Comparison of ENCODE assay signal across 11 mouse cellular contexts in genomic region chr2:38574697-38575096, GRCm38 (mm10).
"Had no signal": no experiment of that assay in that cellular context is flagged by ENCODE, and none has a peak within 500 bp of the region (broad histone marks: within the 10 kb centered on the region; RNA-seq: fewer than 3 reads in every experiment).

No protein-coding gene starts in this region.

- H3K36me3 ChIP-seq: midbrain, embryonic 15.5 days had no signal

- ATAC-seq: lung, postnatal 0 days; midbrain, embryonic 15.5 days had no signal

- DNase-seq: kidney, adult 11 months; kidney, adult 9 months; kidney, postnatal 36 days; layer of hippocampus, adult 9-11 months; left cerebral cortex, postnatal 4 days; lung, postnatal 4 days; thymus, postnatal 4 days had no signal

- H3K27me3 ChIP-seq: limb, embryonic 13.5 days; midbrain, embryonic 15.5 days; neural tube, embryonic 12.5 days had no signal
